Mouse (Mus musculus) forebrain, embryonic 13.5 days (tissue): ENCODE measurements around the gene Hist1h2ah. TPM values are rescaled to one million over a fixed set of nuclear protein-coding genes. Genes with fewer than 3 reads are reported as not detected.

Experiments used
- ATAC-seq: fragments of 200-750 bp; cut with Nextera tagmentation; 2 replicates; pipeline ENCODE4 v1.8.0; 2017
- H3K27ac ChIP-seq: fragments of 300-500 bp; sonication (generic); 2 replicates; pipeline ENCODE4 v1.5.1; 2015; ENCODE audit warnings: inconsistent platforms, mild to moderate bottlenecking, moderate library complexity
- H3K27me3 ChIP-seq: fragments of 300-500 bp; sonication (generic); 2 replicates; pipeline ENCODE4 v1.6.1; 2015; ENCODE audit warnings: mild to moderate bottlenecking, inconsistent platforms
- H3K36me3 ChIP-seq: fragments of 300-500 bp; sonication (generic); 2 replicates; pipeline ENCODE4 v1.6.1; 2015; ENCODE audit warnings: mild to moderate bottlenecking, inconsistent platforms; ENCODE audit not compliant: poor library complexity, severe bottlenecking
- H3K4me1 ChIP-seq: fragments of 300-500 bp; sonication (generic); 2 replicates; pipeline ENCODE4 v1.6.1; 2015; ENCODE audit warnings: inconsistent platforms
- H3K4me2 ChIP-seq: fragments of 300-500 bp; sonication (generic); 2 replicates; pipeline ENCODE4 v1.6.1; 2015; ENCODE audit warnings: inconsistent platforms, mild to moderate bottlenecking, moderate library complexity
- H3K4me3 ChIP-seq: fragments of 300-500 bp; sonication (generic); 2 replicates; pipeline ENCODE4 v1.5.1; 2015; ENCODE audit warnings: mild to moderate bottlenecking, inconsistent platforms
- H3K9ac ChIP-seq: fragments of 300-500 bp; sonication (generic); 2 replicates; pipeline ENCODE4 v1.6.1; 2015; ENCODE audit warnings: mild to moderate bottlenecking, inconsistent platforms
- H3K9me3 ChIP-seq: fragments of 300-500 bp; sonication (generic); replicated peaks from 2 replicates; pipeline ENCODE4 v1.6.1; 2016; ENCODE audit warnings: inconsistent platforms
- WGBS: fragments of 180-500 bp; shearing (Covaris S2); methylation state at CpG from one replicate; pipeline ENCODE4 v1.1.7; 2015; 5-methylcytosine and 5-hydroxymethylcytosine counted together
- polyA plus RNA-seq: library from polyadenylated mRNA; unstranded; fragments of >200 nt; fragmentation: Nextera tagmentation; extraction: Ambion mirVana; gene quantifications from 2 replicates; pipeline ENCODE4 v1.2.1, GENCODE M21; 2015

Hist1h2ah gene
- polyA plus RNA-seq, 1 experiment from 2014 or later, result 10.7 TPM

GRCm38 (mm10) chr13:22015479-22016450, 19.6 kb downstream of the Hist1h2ah start:
- Histone ChIP-seq H3K4me1 (peaks cover 11% of the 10 kb centered on the region; the same call in 1 of the 2 replicates), H3K4me3 (no peak overlapping the region), H3K36me3 (no peaks in the 10 kb centered on the region), H3K9me3 (no peaks in the 10 kb centered on the region), H3K4me2 (no peak overlapping the region), H3K27me3 (peaks cover 82% of the 10 kb centered on the region), H3K9ac (no peak overlapping the region), H3K27ac (no peak overlapping the region)
- peak; percentile 60; the same call in 1 of the 2 replicates for ATAC-seq
- 14% methylated on average over 27 of the region's 27 CpGs for WGBS

- Histone ChIP-seq H3K9me3 (no peaks in the 10 kb centered on the region), H3K27ac (no peak overlapping the region), H3K27me3 (peaks cover 89% of the 10 kb centered on the region), H3K4me2 (peak overlapping the region; percentile 38), H3K4me1 (peaks cover 3% of the 10 kb centered on the region; the same call in 1 of the 2 replicates), H3K36me3 (no peaks in the 10 kb centered on the region), H3K9ac (no peak overlapping the region), H3K4me3 (peak overlapping the region; percentile 13)
- ATAC-seq, result no peak
- WGBS, result 14% methylated on average over 17 of the region's 17 CpGs
Measured at GRCm38 (mm10) chr13:22014411-22014845, 20.9 kb downstream of the Hist1h2ah start.

GRCm38 (mm10) chr13:22013716-22014115, 21.7 kb downstream of the Hist1h2ah start:
- Histone ChIP-seq H3K27me3 (peaks cover 89% of the 10 kb centered on the region), H3K4me1 (peaks cover 3% of the 10 kb centered on the region; the same call in 1 of the 2 replicates), H3K4me3 (no peak overlapping the region), H3K9ac (no peak overlapping the region), H3K36me3 (no peaks in the 10 kb centered on the region), H3K4me2 (no peak overlapping the region), H3K27ac (no peak overlapping the region), H3K9me3 (no peaks in the 10 kb centered on the region)
- 17% methylated on average over 13 of the region's 13 CpGs for WGBS
- no peak for ATAC-seq

- H3K4me3 ChIP-seq, result no peak within 1 kb of the TSS
- H3K4me1 ChIP-seq, result peaks cover 23% of the 10 kb centered on the region
- H3K36me3 ChIP-seq, result no peaks in the 10 kb centered on the region
- H3K9ac ChIP-seq, result no peak within 1 kb of the TSS
- H3K27ac ChIP-seq, result no peak within 1 kb of the TSS
- no peak for ATAC-seq
- H3K4me2 ChIP-seq, result no peak within 1 kb of the TSS
- H3K9me3 ChIP-seq, result no peaks in the 10 kb centered on the region
- H3K27me3 ChIP-seq, result peaks cover 94% of the 10 kb centered on the region
- 36% methylated on average over 7 of the region's 7 CpGs for WGBS
Measured at GRCm38 (mm10) chr13:22009642-22010041, 25.7 kb downstream of the Hist1h2ah start, which contains the start of gene Prss16. Prss16 (minus strand) TSS chr13:22009742.

- Histone ChIP-seq H3K9ac (no peak overlapping the region), H3K9me3 (no peaks in the 10 kb centered on the region), H3K36me3 (no peaks in the 10 kb centered on the region), H3K4me1 (peaks cover 20% of the 10 kb centered on the region), H3K4me3 (no peak overlapping the region), H3K4me2 (no peak overlapping the region), H3K27me3 (peaks cover 94% of the 10 kb centered on the region), H3K27ac (no peak overlapping the region)
- WGBS, result 73% methylated on average over 3 of the region's 3 CpGs
- no peak for ATAC-seq
Measured at GRCm38 (mm10) chr13:22008707-22009106, 26.7 kb downstream of the Hist1h2ah start.

GRCm38 (mm10) chr13:22007872-22008271, 27.5 kb downstream of the Hist1h2ah start:
- Histone ChIP-seq H3K9me3 (no peaks in the 10 kb centered on the region), H3K36me3 (no peaks in the 10 kb centered on the region), H3K4me3 (no peak overlapping the region), H3K4me2 (no peak overlapping the region), H3K4me1 (peaks cover 20% of the 10 kb centered on the region), H3K27me3 (peaks cover 96% of the 10 kb centered on the region), H3K27ac (no peak overlapping the region), H3K9ac (no peak overlapping the region)
- 54% methylated on average over 7 of the region's 7 CpGs for WGBS
- ATAC-seq, result no peak

GRCm38 (mm10) chr13:22007121-22007510, 28.3 kb downstream of the Hist1h2ah start:
- Histone ChIP-seq H3K9me3 (no peaks in the 10 kb centered on the region), H3K4me1 (peaks cover 20% of the 10 kb centered on the region), H3K36me3 (no peaks in the 10 kb centered on the region), H3K4me3 (peak overlapping the region; percentile 46), H3K27ac (no peak overlapping the region), H3K9ac (peak overlapping the region; percentile 45; the same call in 1 of the 2 replicates), H3K27me3 (peaks cover 96% of the 10 kb centered on the region), H3K4me2 (peak overlapping the region; percentile 84)
- ATAC-seq, result no peak
- WGBS, result 2% methylated on average over 18 of the region's 18 CpGs

- peak; percentile 79 for ATAC-seq
- no peaks in the 10 kb centered on the region for H3K9me3 ChIP-seq
- peaks cover 20% of the 10 kb centered on the region for H3K4me1 ChIP-seq
- 1% methylated on average over 38 of the region's 38 CpGs for WGBS
- H3K4me2 ChIP-seq, result peak overlapping the region; percentile 84
- peaks cover 98% of the 10 kb centered on the region for H3K27me3 ChIP-seq
- H3K4me3 ChIP-seq, result peak overlapping the region; percentile 46
- no peak overlapping the region for H3K27ac ChIP-seq
- no peaks in the 10 kb centered on the region for H3K36me3 ChIP-seq
- H3K9ac ChIP-seq, result peak overlapping the region; percentile 60; the same call in 1 of the 2 replicates
Measured at GRCm38 (mm10) chr13:22006334-22007120, 28.8 kb downstream of the Hist1h2ah start.

GRCm38 (mm10) chr13:22005605-22006333, 29.6 kb downstream of the Hist1h2ah start:
- Histone ChIP-seq H3K4me1 (peaks cover 20% of the 10 kb centered on the region), H3K27ac (no peak overlapping the region), H3K9ac (peak overlapping the region; percentile 60), H3K9me3 (no peaks in the 10 kb centered on the region), H3K4me3 (peak overlapping the region; percentile 46), H3K36me3 (no peaks in the 10 kb centered on the region), H3K4me2 (peak overlapping the region; percentile 84), H3K27me3 (peaks cover 100% of the 10 kb centered on the region)
- peak; percentile 76 for ATAC-seq
- WGBS, result under 1% methylated on average over 45 of the region's 45 CpGs

- Histone ChIP-seq H3K4me1 (peaks cover 18% of the 10 kb centered on the region), H3K9ac (no peak overlapping the region), H3K9me3 (no peaks in the 10 kb centered on the region), H3K27me3 (peaks cover 100% of the 10 kb centered on the region), H3K4me2 (no peak overlapping the region), H3K36me3 (no peaks in the 10 kb centered on the region), H3K27ac (no peak overlapping the region), H3K4me3 (no peak overlapping the region)
- no peak for ATAC-seq
- 37% methylated on average over 5 of the region's 5 CpGs for WGBS
Measured at GRCm38 (mm10) chr13:22001823-22002222, 33.5 kb downstream of the Hist1h2ah start.

GRCm38 (mm10) chr13:22001346-22001745, 34.0 kb downstream of the Hist1h2ah start:
- no peak overlapping the region for H3K4me3 ChIP-seq
- no peak overlapping the region for H3K4me2 ChIP-seq
- peaks cover 100% of the 10 kb centered on the region for H3K27me3 ChIP-seq
- H3K9me3 ChIP-seq, result no peaks in the 10 kb centered on the region
- ATAC-seq, result no peak
- no peak overlapping the region for H3K27ac ChIP-seq
- WGBS, result 66% methylated on average over 2 of the region's 2 CpGs
- H3K36me3 ChIP-seq, result no peaks in the 10 kb centered on the region
- H3K9ac ChIP-seq, result no peak overlapping the region
- peaks cover 16% of the 10 kb centered on the region for H3K4me1 ChIP-seq
